Mouse (Mus musculus): ENCODE results near the gene Polrmt. TPM values are rescaled to one million over a fixed set of nuclear protein-coding genes. Genes with fewer than 3 reads are reported as not detected.
A peak's percentile ranks its signal among the peaks of the same experiment; 100 is the strongest.
"Not testable (repeated sequence)": the region's sequence is repeated elsewhere in the genome, so short reads cannot be mapped to it uniquely, and the experiment has no call there.

The Polrmt gene
- polyA plus RNA-seq, 1 experiment from 2014 or later, result 31.8 TPM

- ATAC-seq (ENCODE audit: insufficient number of reproducible peaks, insufficient read depth, low FRiP score, low read depth), result no peak
- no peak overlapping the region for H3K9ac ChIP-seq (replicated peaks; ENCODE audit: low read depth, low read length)
- no peak overlapping the region for H3K27ac ChIP-seq (ENCODE audit: low read length)
- H3K36me3 ChIP-seq (ENCODE audit: control insufficient read depth, insufficient read depth, low read length), result peaks cover 32% of the 10 kb centered on the region
- peak overlapping the region; percentile 89; the same call in 1 of the 2 replicates for H3K4me3 ChIP-seq (ENCODE audit: low read depth, low read length)
- no peaks in the 10 kb centered on the region for H3K9me3 ChIP-seq (ENCODE audit: control insufficient read depth, low read depth, low read length)
- peaks cover 17% of the 10 kb centered on the region for H3K4me1 ChIP-seq (ENCODE audit: control insufficient read depth, insufficient read depth, low read length)
- H3K27me3 ChIP-seq (ENCODE audit: control insufficient read depth, insufficient read depth, low read length), result no peaks in the 10 kb centered on the region
- no peak overlapping the region; the same call in 1 of the 2 replicates for H3K4me2 ChIP-seq (replicated peaks; ENCODE audit: low read depth, low read length)
- WGBS, result 77% methylated on average over 5 of the region's 5 CpGs
Observed at GRCm38 (mm10) chr10:79706406-79707094, 39.8 kb downstream of the Polrmt start.

DNA sequence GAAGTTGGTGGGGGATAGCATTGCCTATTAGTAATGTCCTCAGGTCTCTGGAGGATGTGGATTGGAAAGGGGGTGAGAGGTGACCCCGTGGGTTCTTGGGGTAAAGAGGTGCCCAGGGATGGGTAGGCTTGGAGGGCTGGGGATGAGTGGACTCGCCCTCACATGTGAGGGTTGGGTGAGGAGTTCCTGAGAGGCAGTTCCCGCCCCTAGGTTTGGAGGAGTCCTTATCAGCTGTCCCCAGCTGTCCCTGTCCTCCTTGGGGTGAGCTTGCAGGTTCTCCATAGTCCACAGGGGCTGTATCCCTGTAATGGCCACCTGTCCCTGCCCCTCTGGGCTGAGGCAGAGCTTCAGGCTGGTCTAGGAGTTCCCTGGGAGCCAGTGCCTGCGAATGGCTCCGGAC is 40.4 kb downstream of the Polrmt start:
- ATAC-seq (ENCODE audit: insufficient number of reproducible peaks, insufficient read depth, low FRiP score, low read depth), result no peak; the same call in 1 of the 2 replicates
- Histone ChIP-seq H3K27me3 (ENCODE audit: control insufficient read depth, insufficient read depth, low read length) (no peaks in the 10 kb centered on the region), H3K4me2 (replicated peaks; ENCODE audit: low read depth, low read length) (peak overlapping the region; percentile 88), H3K9me3 (ENCODE audit: control insufficient read depth, low read depth, low read length) (no peaks in the 10 kb centered on the region), H3K9ac (replicated peaks; ENCODE audit: low read depth, low read length) (no peak overlapping the region), H3K4me1 (ENCODE audit: control insufficient read depth, insufficient read depth, low read length) (peaks cover 17% of the 10 kb centered on the region), H3K36me3 (ENCODE audit: control insufficient read depth, insufficient read depth, low read length) (peaks cover 26% of the 10 kb centered on the region), H3K4me3 (ENCODE audit: low read depth, low read length) (peak overlapping the region; percentile 89; the same call in 1 of the 2 replicates), H3K27ac (ENCODE audit: low read length) (no peak overlapping the region)
- WGBS, result 82% methylated on average over 5 of the region's 5 CpGs

DNA sequence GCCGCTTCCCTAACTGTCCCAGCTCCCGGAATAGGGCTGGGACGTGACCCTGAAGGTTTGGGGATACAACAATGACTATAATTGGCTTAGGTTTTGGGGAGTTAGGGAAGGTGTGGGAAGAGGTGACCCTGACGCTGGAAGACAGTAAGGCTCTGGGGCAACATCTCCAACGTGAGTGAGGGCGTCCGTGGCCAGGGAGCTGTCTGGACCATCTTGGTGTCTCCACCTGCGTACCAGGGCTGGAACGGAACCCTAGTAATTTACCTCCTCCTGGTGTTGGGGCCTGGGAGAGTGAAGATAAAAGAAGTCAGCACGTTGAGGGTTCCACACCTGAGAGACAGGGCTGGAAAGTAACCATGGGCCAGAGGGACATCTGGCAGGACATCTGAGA is 41.4 kb downstream of the Polrmt start:
- H3K9ac ChIP-seq (replicated peaks; ENCODE audit: low read depth, low read length), result peak overlapping the region; percentile 95
- no peak for ATAC-seq (ENCODE audit: insufficient number of reproducible peaks, insufficient read depth, low FRiP score, low read depth)
- WGBS, result 6% methylated on average over 10 of the region's 10 CpGs

DNA sequence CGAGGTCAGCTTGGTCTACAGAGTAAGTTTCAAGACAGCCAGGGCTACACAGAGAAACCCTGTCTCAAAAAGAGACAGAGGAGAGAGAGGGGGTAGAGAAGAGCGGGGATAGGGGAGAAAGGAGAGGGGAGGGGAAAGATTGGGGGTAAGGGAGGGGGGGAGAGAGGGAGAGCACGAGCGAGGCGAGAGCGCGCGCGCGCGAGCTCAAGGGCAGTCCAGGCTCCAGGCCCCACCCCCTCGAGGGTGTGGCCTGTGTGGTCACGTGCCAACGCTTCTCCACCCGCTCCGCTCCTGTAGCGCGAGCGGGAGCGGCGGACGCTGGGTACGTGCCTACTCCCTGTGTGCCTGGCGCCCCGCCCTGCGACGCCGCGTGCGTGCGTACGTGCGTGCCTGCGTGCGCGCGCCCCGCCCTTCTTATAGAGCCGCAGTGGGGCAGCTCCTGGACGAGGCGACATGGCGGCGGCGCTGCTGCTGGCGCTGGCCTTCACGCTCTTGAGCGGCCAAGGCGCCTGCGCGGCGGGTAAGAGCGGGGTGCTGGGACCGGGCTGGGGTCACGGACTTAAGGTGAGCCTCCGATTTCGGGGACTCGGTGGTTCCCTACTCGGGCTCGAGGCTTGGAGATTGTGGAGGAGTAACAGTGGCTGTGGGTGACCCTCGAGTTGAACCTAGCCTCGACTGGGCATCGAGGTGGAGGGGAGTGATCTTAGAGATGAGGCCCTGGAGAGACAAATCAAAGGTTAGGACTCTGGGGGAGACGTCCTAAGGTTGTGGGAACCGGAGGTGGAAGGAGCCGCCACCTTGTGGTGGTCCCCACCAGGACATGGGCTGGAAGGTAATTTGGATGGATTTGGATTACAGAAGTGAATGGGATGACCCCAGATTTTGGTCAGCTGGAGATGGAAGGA is 42.1 kb downstream of the Polrmt start, which contains the start of gene Bsg:
TSS of gene Bsg (plus strand) at position 427 of the 905 bp plus-strand sequence.
- Histone ChIP-seq H3K4me3 (ENCODE audit: low read depth, low read length) (peak within 1 kb of the TSS; percentile 89), H3K36me3 (ENCODE audit: control insufficient read depth, insufficient read depth, low read length) (peaks cover 12% of the 10 kb centered on the region; the same call in 1 of the 2 replicates), H3K4me1 (ENCODE audit: control insufficient read depth, insufficient read depth, low read length) (peaks cover 17% of the 10 kb centered on the region), H3K27ac (ENCODE audit: low read length) (peak within 1 kb of the TSS; percentile 74), H3K27me3 (ENCODE audit: control insufficient read depth, insufficient read depth, low read length) (no peaks in the 10 kb centered on the region), H3K9me3 (ENCODE audit: control insufficient read depth, low read depth, low read length) (no peaks in the 10 kb centered on the region), H3K4me2 (replicated peaks; ENCODE audit: low read depth, low read length) (peak within 1 kb of the TSS; percentile 88), H3K9ac (replicated peaks; ENCODE audit: low read depth, low read length) (peak within 1 kb of the TSS; percentile 95)
- under 1% methylated on average over 62 of the region's 65 CpGs for WGBS
- ATAC-seq (ENCODE audit: insufficient number of reproducible peaks, insufficient read depth, low FRiP score, low read depth), result peak; percentile 92

More for the DNA sequence above, 41.4 kb downstream of the Polrmt start:
- Histone ChIP-seq H3K36me3 (ENCODE audit: control insufficient read depth, insufficient read depth, low read length) (peaks cover 18% of the 10 kb centered on the region), H3K27me3 (ENCODE audit: control insufficient read depth, insufficient read depth, low read length) (no peaks in the 10 kb centered on the region), H3K4me1 (ENCODE audit: control insufficient read depth, insufficient read depth, low read length) (peaks cover 17% of the 10 kb centered on the region), H3K4me2 (replicated peaks; ENCODE audit: low read depth, low read length) (peak overlapping the region; percentile 88), H3K27ac (ENCODE audit: low read length) (peak overlapping the region; percentile 74; the same call in 1 of the 2 replicates), H3K4me3 (ENCODE audit: low read depth, low read length) (peak overlapping the region; percentile 89), H3K9me3 (ENCODE audit: control insufficient read depth, low read depth, low read length) (no peaks in the 10 kb centered on the region)

GRCm38 (mm10) chr10:79703541-79703940 is 42.8 kb downstream of the Polrmt start:
- WGBS, result 77% methylated on average over 10 of the region's 10 CpGs
- Histone ChIP-seq H3K36me3 (ENCODE audit: control insufficient read depth, insufficient read depth, low read length) (peaks cover 4% of the 10 kb centered on the region; the same call in 1 of the 2 replicates), H3K27me3 (ENCODE audit: control insufficient read depth, insufficient read depth, low read length) (no peaks in the 10 kb centered on the region), H3K9ac (replicated peaks; ENCODE audit: low read depth, low read length) (no peak overlapping the region), H3K4me2 (replicated peaks; ENCODE audit: low read depth, low read length) (peak overlapping the region; percentile 49), H3K9me3 (ENCODE audit: control insufficient read depth, low read depth, low read length) (no peaks in the 10 kb centered on the region), H3K4me1 (ENCODE audit: control insufficient read depth, insufficient read depth, low read length) (peaks cover 17% of the 10 kb centered on the region), H3K4me3 (ENCODE audit: low read depth, low read length) (peak overlapping the region; percentile 89), H3K27ac (ENCODE audit: low read length) (no peak overlapping the region)
- ATAC-seq (ENCODE audit: insufficient number of reproducible peaks, insufficient read depth, low FRiP score, low read depth), result no peak

GRCm38 (mm10) chr10:79702970-79703369 is 43.4 kb downstream of the Polrmt start:
- H3K4me1 ChIP-seq (ENCODE audit: control insufficient read depth, insufficient read depth, low read length), result peaks cover 17% of the 10 kb centered on the region
- not testable (repeated sequence) for H3K27ac ChIP-seq (ENCODE audit: low read length); H3K27me3 ChIP-seq (ENCODE audit: control insufficient read depth, insufficient read depth, low read length); H3K9ac ChIP-seq (replicated peaks; ENCODE audit: low read depth, low read length); H3K9me3 ChIP-seq (ENCODE audit: control insufficient read depth, low read depth, low read length); H3K36me3 ChIP-seq (ENCODE audit: control insufficient read depth, insufficient read depth, low read length); ATAC-seq (ENCODE audit: insufficient number of reproducible peaks, insufficient read depth, low FRiP score, low read depth); H3K4me2 ChIP-seq (replicated peaks; ENCODE audit: low read depth, low read length); H3K4me3 ChIP-seq (ENCODE audit: low read depth, low read length)
- WGBS, result 77% methylated on average over 2 of the region's 4 CpGs

- Histone ChIP-seq H3K27me3 (ENCODE audit: control insufficient read depth, insufficient read depth, low read length) (no peaks in the 10 kb centered on the region), H3K4me3 (ENCODE audit: low read depth, low read length) (no peak overlapping the region), H3K36me3 (ENCODE audit: control insufficient read depth, insufficient read depth, low read length) (0 out of 2 replicates have a peak, but pooled peaks cover under 1% of the 10 kb centered on the region), H3K9ac (replicated peaks; ENCODE audit: low read depth, low read length) (no peak overlapping the region), H3K4me2 (replicated peaks; ENCODE audit: low read depth, low read length) (no peak overlapping the region), H3K4me1 (ENCODE audit: control insufficient read depth, insufficient read depth, low read length) (peaks cover 16% of the 10 kb centered on the region), H3K9me3 (ENCODE audit: control insufficient read depth, low read depth, low read length) (no peaks in the 10 kb centered on the region), H3K27ac (ENCODE audit: low read length) (peak overlapping the region; percentile 66; the same call in 1 of the 2 replicates)
- WGBS, result 37% methylated on average over 10 of the region's 10 CpGs
- ATAC-seq (ENCODE audit: insufficient number of reproducible peaks, insufficient read depth, low FRiP score, low read depth), result peak; percentile 43; the same call in 1 of the 2 replicates
Observed at GRCm38 (mm10) chr10:79701443-79702129, 44.8 kb downstream of the Polrmt start.

- peaks cover 15% of the 10 kb centered on the region for H3K4me1 ChIP-seq (ENCODE audit: control insufficient read depth, insufficient read depth, low read length)
- H3K27me3 ChIP-seq (ENCODE audit: control insufficient read depth, insufficient read depth, low read length), result no peaks in the 10 kb centered on the region
- ATAC-seq (ENCODE audit: insufficient number of reproducible peaks, insufficient read depth, low FRiP score, low read depth), result no peak
- peak overlapping the region; percentile 66; the same call in 1 of the 2 replicates for H3K27ac ChIP-seq (ENCODE audit: low read length)
- H3K4me2 ChIP-seq (replicated peaks; ENCODE audit: low read depth, low read length), result no peak overlapping the region
- WGBS, result 33% methylated on average over 7 of the region's 7 CpGs
- no peaks in the 10 kb centered on the region for H3K9me3 ChIP-seq (ENCODE audit: control insufficient read depth, low read depth, low read length)
- no peak overlapping the region for H3K9ac ChIP-seq (replicated peaks; ENCODE audit: low read depth, low read length)
- no peak overlapping the region for H3K4me3 ChIP-seq (ENCODE audit: low read depth, low read length)
- H3K36me3 ChIP-seq (ENCODE audit: control insufficient read depth, insufficient read depth, low read length), result no peaks in the 10 kb centered on the region
Observed at GRCm38 (mm10) chr10:79700676-79701075, 45.7 kb downstream of the Polrmt start.
